In genomic region chr12:28817891-28818290, GRCm38 (mm10) we compare ENCODE assay signal across 11 mouse cellular contexts.
DNase-seq lines count a peak whose midpoint lies in the region; ATAC-seq and TF ChIP-seq lines count a peak whose summit lies in the region.
"Had no signal": no experiment of that assay in that cellular context is flagged by ENCODE, and none has a peak within 500 bp of the region (broad histone marks: within the 10 kb centered on the region; RNA-seq: fewer than 3 reads in every experiment).

No protein-coding gene starts in this region.

- ATAC-seq in neural tube, embryonic 11.5 days (ENCODE audit: insufficient read depth, low FRiP score, low TSS enrichment) = peak; percentile 37; the same call in 1 of the 2 replicates
- peak; percentile 66 for ATAC-seq in forebrain, embryonic 16.5 days
- peak; percentile 58; the same call in 1 of the 2 replicates for ATAC-seq in megakaryocyte-erythroid progenitor cell, adult 5-6 weeks (replicated peaks; ENCODE audit: low FRiP score, low TSS enrichment, poor library complexity, severe bottlenecking)
- 0 out of 2 replicates have a peak, but pooled peaks have one; percentile 46 for ATAC-seq in neural tube, embryonic 15.5 days (ENCODE audit: low FRiP score)

- no peak overlapping the region for H3K4me3 ChIP-seq in neural tube, embryonic 11.5 days (ENCODE audit: low read depth, low read length)
- H3K4me3 ChIP-seq in forebrain, embryonic 16.5 days (replicated peaks; ENCODE audit: low read length) = no peak overlapping the region
- no peak overlapping the region for H3K4me3 ChIP-seq in neural tube, embryonic 15.5 days (replicated peaks)
- no peak overlapping the region for H3K4me3 ChIP-seq in thymus, adult 2 months (ENCODE audit: control insufficient read depth, insufficient read depth, low read length)
- H3K4me3 ChIP-seq: limb, embryonic 13.5 days had no signal

- DNase-seq in neural tube, embryonic 11.5 days (ENCODE audit: low spot score) = no peak
- DNase-seq in neural tube, embryonic 10.5 days (ENCODE audit: extremely low spot score, low spot score) = no peak
- no peak for DNase-seq in lung, postnatal 25 days (ENCODE audit: low spot score)
- DNase-seq in thymus, adult 2 months = no peak
- DNase-seq in spleen, postnatal 10 days (ENCODE audit: low spot score in 2 of 2) = no peak
- DNase-seq: lung, adult 18-20 months; thymus, adult 18-20 months had no signal

- H3K4me1 ChIP-seq in neural tube, embryonic 11.5 days (ENCODE audit: control insufficient read depth, insufficient read depth, low read length) = peaks cover 19% of the 10 kb centered on the region
- peaks cover 31% of the 10 kb centered on the region for H3K4me1 ChIP-seq in forebrain, embryonic 16.5 days (replicated peaks; ENCODE audit: control insufficient read depth, insufficient read depth, low read length)
- H3K4me1 ChIP-seq in neural tube, embryonic 15.5 days = peaks cover 28% of the 10 kb centered on the region
- H3K4me1 ChIP-seq in thymus, adult 2 months (replicated peaks; ENCODE audit: control insufficient read depth, insufficient read depth, low read length) = peaks cover 28% of the 10 kb centered on the region

- H3K27ac ChIP-seq in neural tube, embryonic 11.5 days (ENCODE audit: low read depth, low read length) = peak overlapping the region; percentile 67
- H3K27ac ChIP-seq in forebrain, embryonic 16.5 days (ENCODE audit: low read length) = peak overlapping the region; percentile 88
- H3K27ac ChIP-seq in neural tube, embryonic 15.5 days (replicated peaks) = peak overlapping the region; percentile 76
- no peak overlapping the region for H3K27ac ChIP-seq in thymus, adult 2 months (ENCODE audit: control insufficient read depth, insufficient read depth, low read length)
- H3K27ac ChIP-seq: limb, embryonic 13.5 days had no signal

- no peak for TF ChIP-seq CTCF in thymus, adult 2 months (IDR thresholded peaks at IDR 0.05; ENCODE audit: borderline replicate concordance, control insufficient read depth, extremely low read depth, insufficient read depth, low read length, poor library complexity)

- WGBS in neural tube, embryonic 11.5 days = 34% methylated on average over 3 of the region's 3 CpGs
- WGBS in forebrain, embryonic 16.5 days = 7% methylated on average over 3 of the region's 3 CpGs
- WGBS in neural tube, embryonic 15.5 days = 15% methylated on average over 3 of the region's 3 CpGs
- 68% methylated on average over 3 of the region's 3 CpGs for WGBS in thymus, adult 2 months

- no peak overlapping the region for H3K9ac ChIP-seq in neural tube, embryonic 11.5 days (ENCODE audit: low read length)
- H3K9ac ChIP-seq in forebrain, embryonic 16.5 days (replicated peaks; ENCODE audit: low read depth, low read length) = peak overlapping the region; percentile 32; the same call in 1 of the 2 replicates
- H3K9ac ChIP-seq in neural tube, embryonic 15.5 days (replicated peaks) = no peak overlapping the region
- H3K9ac ChIP-seq: limb, embryonic 13.5 days had no signal

- H3K36me3 ChIP-seq in neural tube, embryonic 11.5 days (ENCODE audit: control insufficient read depth, insufficient read depth, low read length) = no peaks in the 10 kb centered on the region
- no peaks in the 10 kb centered on the region for H3K36me3 ChIP-seq in forebrain, embryonic 16.5 days (ENCODE audit: control insufficient read depth, insufficient read depth)
- no peaks in the 10 kb centered on the region for H3K36me3 ChIP-seq in neural tube, embryonic 15.5 days
- H3K36me3 ChIP-seq in thymus, adult 2 months (ENCODE audit: control insufficient read depth, insufficient read depth, low read length) = no peaks in the 10 kb centered on the region
- H3K36me3 ChIP-seq: limb, embryonic 13.5 days had no signal

- H3K4me2 ChIP-seq in neural tube, embryonic 11.5 days (ENCODE audit: low read depth) = no peak overlapping the region
- H3K4me2 ChIP-seq in forebrain, embryonic 16.5 days (ENCODE audit: low read length) = no peak overlapping the region
- H3K4me2 ChIP-seq in neural tube, embryonic 15.5 days = no peak overlapping the region
- H3K4me2 ChIP-seq: limb, embryonic 13.5 days had no signal

- TF ChIP-seq POLR2A in thymus, adult 2 months (IDR thresholded peaks at IDR 0.05; ENCODE audit: control insufficient read depth, extremely low read depth, insufficient read depth, low read length, poor library complexity) = no peak

- no peaks in the 10 kb centered on the region for H3K27me3 ChIP-seq in neural tube, embryonic 11.5 days (ENCODE audit: control insufficient read depth, insufficient read depth, low read length)
- no peaks in the 10 kb centered on the region; the same call in 1 of the 2 replicates for H3K27me3 ChIP-seq in forebrain, embryonic 16.5 days (replicated peaks; ENCODE audit: control insufficient read depth, insufficient read depth, low read length)
- no peaks in the 10 kb centered on the region for H3K27me3 ChIP-seq in neural tube, embryonic 15.5 days (replicated peaks)
- no peaks in the 10 kb centered on the region for H3K27me3 ChIP-seq in thymus, adult 2 months (ENCODE audit: control insufficient read depth, insufficient read depth, low read length)
- H3K27me3 ChIP-seq: limb, embryonic 13.5 days had no signal

- H3K9me3 ChIP-seq in neural tube, embryonic 11.5 days (ENCODE audit: control insufficient read depth, low read length) = no peaks in the 10 kb centered on the region
- no peaks in the 10 kb centered on the region for H3K9me3 ChIP-seq in forebrain, embryonic 16.5 days (ENCODE audit: control insufficient read depth, low read length)
- H3K9me3 ChIP-seq in neural tube, embryonic 15.5 days (replicated peaks) = no peaks in the 10 kb centered on the region
- H3K9me3 ChIP-seq: limb, embryonic 13.5 days had no signal
